Mouse (Mus musculus): ENCODE measurements at regions not wholly inside any gene's neighbourhood (a gene's known extent, or its start where the extent isn't known, plus 50 kb on each side); places are given as distances from the start of the nearest gene placed in this dataset.

- no peak for TF ChIP-seq POLR2A (IDR thresholded peaks at IDR 0.05; ENCODE audit: control insufficient read depth, extremely low read depth, insufficient read depth, low read length, poor library complexity)
- no peak for TF ChIP-seq CTCF (IDR thresholded peaks at IDR 0.05; ENCODE audit: borderline replicate concordance, control insufficient read depth, extremely low read depth, insufficient read depth, low read length, poor library complexity)
Observed at GRCm38 (mm10) chr13:42558526-42558925, 121.9 kb upstream of the Phactr1 start.
